Mouse (Mus musculus) NIH3T3 (cell line): ENCODE results near the gene Iqgap2.

Experiments used
- DNase-seq: peaks from one replicate; pipeline ENCODE4 v3.0.0-alpha.2; 2012; ENCODE audit warnings: low read depth

Gene Iqgap2

DNA sequence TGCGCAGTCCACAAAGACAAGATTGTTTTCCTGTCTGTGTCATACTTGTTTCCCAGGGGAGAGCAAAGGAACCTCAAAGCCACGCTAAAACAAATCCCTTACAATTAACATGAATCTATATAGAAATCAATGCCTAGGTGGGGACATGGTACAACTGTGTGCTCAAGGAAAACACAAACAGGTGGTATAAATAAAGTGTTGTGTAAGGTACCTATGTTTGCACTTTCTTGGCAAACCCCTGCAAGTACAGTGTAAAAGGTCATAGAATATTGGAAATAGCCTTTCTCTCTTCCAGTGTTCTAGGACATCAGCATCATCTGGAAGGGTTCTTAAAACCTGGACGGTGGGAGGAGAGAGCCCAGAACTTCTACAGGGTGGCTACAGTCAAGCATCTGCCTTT, 7.3 kb downstream of the Iqgap2 start:
- DNase-seq = no peak

DNA sequence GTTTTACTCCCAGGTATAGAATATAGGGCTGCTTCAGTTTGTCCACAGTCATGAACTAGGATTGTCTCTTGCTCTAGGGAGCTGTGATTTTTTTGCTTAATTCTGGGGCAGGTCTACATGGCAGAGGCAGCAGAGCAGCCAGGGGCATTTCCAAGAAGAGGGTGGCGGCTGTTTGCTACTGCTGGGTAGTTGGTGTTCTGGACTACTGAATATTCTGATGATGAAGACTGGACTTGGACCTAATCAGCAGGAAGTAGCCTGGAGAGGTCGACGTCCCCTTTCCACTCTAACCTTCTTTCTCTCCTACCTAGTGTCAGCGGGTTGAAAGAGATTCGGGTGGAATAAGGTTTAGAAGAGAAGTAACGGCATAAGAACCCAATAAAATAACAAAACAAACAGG, 9.7 kb downstream of the Iqgap2 start:
- no peak for DNase-seq

- no peak for DNase-seq
These were observed 10.3 kb downstream of the Iqgap2 start for GRCm38 (mm10) chr13:95881427-95881826.

GRCm38 (mm10) chr13:95880633-95881032, 11.1 kb downstream of the Iqgap2 start:
- no peak for DNase-seq

DNA sequence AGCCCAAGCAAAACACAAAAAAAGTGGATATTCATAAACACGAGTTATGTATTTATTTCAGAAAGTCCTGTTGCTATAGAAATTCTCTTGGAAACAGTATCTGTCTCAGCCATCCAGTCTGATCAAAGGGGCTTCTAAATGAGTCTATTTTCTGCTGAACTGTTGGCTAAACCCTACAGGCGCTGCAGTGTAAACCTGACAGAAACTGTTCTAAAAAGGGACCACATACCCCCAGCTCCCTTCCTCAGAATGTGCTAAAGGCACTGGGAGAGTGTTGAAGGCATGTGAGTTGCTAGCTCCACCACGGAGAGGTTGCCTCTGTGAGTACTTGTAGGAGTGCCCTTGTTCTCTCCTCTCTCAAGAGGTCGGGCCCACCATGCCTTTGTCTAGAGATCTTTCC, 19.7 kb downstream of the Iqgap2 start:
- no peak for DNase-seq

GRCm38 (mm10) chr13:95870626-95871025, 21.1 kb downstream of the Iqgap2 start:
- DNase-seq = no peak

- no peak for DNase-seq
These were observed 22.7 kb downstream of the Iqgap2 start for GRCm38 (mm10) chr13:95868896-95869540.

GRCm38 (mm10) chr13:95862201-95862600, 29.5 kb downstream of the Iqgap2 start:
- DNase-seq = no peak

DNA sequence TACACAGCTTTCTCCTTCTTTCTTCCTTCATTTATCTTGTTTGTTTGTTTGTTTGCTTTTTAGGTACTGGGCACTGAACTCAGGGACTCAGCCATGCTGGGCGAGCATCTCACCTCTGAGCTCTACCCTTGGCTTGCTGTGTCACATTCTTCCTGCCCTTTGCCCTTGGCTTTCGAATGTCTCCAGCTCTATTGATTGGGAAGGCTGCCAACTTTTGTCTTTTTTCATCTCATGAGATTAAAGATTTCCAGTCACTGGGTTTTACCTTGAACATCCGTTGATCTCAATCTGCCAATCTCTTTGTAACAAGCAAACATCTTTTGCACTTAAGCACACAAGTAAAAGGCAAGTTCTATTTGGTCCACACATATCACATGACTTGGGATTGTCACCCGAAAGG, 32.5 kb downstream of the Iqgap2 start:
- DNase-seq = no peak

- no peak for DNase-seq
These were observed 32.9 kb downstream of the Iqgap2 start for GRCm38 (mm10) chr13:95858866-95859265.

- DNase-seq = no peak
These were observed 36.2 kb downstream of the Iqgap2 start for GRCm38 (mm10) chr13:95855537-95855936.

- no peak for DNase-seq
These were observed 40.1 kb downstream of the Iqgap2 start for GRCm38 (mm10) chr13:95851611-95852010.

DNA sequence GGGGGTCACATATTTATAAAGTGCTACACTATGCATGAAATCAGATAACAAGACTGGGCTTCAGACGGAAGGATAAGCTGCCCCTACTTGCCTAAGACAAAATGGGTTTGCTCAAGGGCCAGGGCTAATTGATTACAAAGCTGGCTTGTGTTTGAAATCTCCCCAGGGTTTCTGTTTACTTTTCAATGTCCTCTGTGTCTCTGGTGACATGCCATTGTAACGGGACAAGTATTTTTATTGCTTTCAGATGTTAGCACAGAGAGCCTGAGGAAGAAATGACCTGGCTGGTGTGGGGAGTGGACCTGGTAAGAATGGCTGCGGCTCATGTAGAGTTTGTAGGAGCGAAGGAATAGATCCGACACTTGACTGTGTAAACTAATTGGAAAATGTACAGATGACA, 41.3 kb downstream of the Iqgap2 start:
- DNase-seq = no peak

DNA sequence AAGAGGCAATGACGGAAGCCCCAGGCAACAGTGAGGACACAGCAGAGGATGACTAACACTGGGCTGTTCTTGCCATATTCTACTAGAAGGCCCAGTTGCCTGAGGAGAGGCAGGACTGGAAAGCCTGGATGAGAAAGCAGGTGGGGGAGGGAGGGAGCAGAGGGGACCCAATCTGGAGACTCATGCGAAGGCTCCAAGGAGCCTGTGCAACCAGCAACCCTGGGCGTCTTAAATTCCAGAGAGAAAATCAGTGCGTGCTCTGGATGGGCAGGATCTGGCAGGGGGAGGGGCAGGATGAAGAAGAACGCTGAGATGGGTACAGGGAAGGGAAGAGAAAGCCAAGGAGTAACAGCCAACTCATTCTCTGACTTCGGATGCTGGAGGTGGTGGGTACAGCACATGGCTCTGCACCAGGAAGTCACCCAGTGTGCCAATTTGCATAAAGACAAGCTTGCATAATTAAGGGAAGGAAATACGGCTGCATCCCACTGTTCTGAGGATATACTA, 42.2 kb downstream of the Iqgap2 start:
- no peak for DNase-seq

GRCm38 (mm10) chr13:95846364-95846763, 45.4 kb downstream of the Iqgap2 start:
- DNase-seq = no peak

- no peak for DNase-seq
These were observed 46.8 kb downstream of the Iqgap2 start for GRCm38 (mm10) chr13:95844950-95845349.

GRCm38 (mm10) chr13:95843411-95844026, 48.2 kb downstream of the Iqgap2 start:
- DNase-seq = peak; percentile 6

DNA sequence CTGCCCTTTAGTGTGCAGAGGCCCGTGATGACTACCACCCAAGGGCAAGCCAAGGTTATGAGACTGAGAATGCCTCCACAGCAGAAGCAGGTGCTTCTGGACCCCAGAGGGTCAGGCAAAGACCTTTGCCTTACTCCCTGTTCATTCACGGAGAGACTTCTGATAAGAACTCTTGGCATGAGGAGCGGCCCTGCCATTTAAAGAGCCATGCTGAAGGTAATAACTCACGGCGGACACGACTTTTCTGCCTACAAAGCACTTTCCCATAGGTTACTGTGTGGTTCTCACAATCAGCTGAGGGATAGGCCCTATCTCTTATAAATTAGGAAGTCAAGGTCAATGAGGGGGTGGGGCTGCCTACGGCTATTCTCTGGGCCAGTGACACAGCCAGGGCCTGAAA, 48.9 kb downstream of the Iqgap2 start:
- no peak for DNase-seq

DNA sequence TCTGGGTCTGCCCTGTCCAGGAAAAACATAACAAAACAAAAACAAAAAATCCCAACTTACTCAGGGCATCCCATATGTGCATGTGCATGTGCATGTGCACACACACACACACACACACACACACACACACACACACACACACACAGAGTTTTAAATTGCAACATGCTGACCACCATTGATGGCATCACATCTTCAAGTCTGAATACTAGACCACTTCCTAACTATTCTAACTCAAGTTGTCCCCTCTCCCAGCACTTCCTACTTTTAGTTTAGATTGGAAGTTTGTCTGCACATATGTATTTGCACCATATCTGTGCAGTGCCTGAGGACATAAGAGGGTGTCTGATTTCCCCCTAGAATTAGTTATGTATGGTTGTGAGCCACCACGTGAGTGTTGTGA, 49.8 kb downstream of the Iqgap2 start:
- no peak for DNase-seq

- DNase-seq = no peak
These were observed 54.8 kb downstream of the Iqgap2 start for GRCm38 (mm10) chr13:95836944-95837343.

- no peak for DNase-seq
These were observed 58.2 kb downstream of the Iqgap2 start for GRCm38 (mm10) chr13:95833473-95833872.

- no peak for DNase-seq
These were observed 59.0 kb downstream of the Iqgap2 start for GRCm38 (mm10) chr13:95832712-95833111.

- no peak for DNase-seq
These were observed 60.0 kb downstream of the Iqgap2 start for GRCm38 (mm10) chr13:95831760-95832159.
